Mouse (Mus musculus) cerebellum, adult 2 months (tissue): Measurements from ENCODE around the gene Fam47c.

Source experiments
- CTCF ChIP-seq: fragments of 200-500 bp; IDR thresholded peaks from 2 replicates; pipeline ENCODE4 v1.5.1; 2011; ENCODE audit warnings: low read depth, mild to moderate bottlenecking, control low read depth, low read length, moderate library complexity, borderline replicate concordance; ENCODE audit not compliant: insufficient read depth
- POLR2A ChIP-seq: fragments of 200-500 bp; IDR thresholded peaks from 2 replicates; pipeline ENCODE4 v1.6.1; 2011; ENCODE audit warnings: low read length, control low read depth, borderline replicate concordance; ENCODE audit not compliant: insufficient read depth

GRCm38 (mm10) chrX:78769408-78769807 lies 31.8 kb downstream of the Fam47c start:
- TF ChIP-seq CTCF (no peak), POLR2A (no peak)
